Mouse (Mus musculus): ENCODE data around the gene Pkib. TPM values are rescaled to one million over a fixed set of nuclear protein-coding genes. Genes with fewer than 3 reads are reported as not detected.

The Pkib gene
- polyA plus RNA-seq, 1 experiment: 384 TPM

DNA sequence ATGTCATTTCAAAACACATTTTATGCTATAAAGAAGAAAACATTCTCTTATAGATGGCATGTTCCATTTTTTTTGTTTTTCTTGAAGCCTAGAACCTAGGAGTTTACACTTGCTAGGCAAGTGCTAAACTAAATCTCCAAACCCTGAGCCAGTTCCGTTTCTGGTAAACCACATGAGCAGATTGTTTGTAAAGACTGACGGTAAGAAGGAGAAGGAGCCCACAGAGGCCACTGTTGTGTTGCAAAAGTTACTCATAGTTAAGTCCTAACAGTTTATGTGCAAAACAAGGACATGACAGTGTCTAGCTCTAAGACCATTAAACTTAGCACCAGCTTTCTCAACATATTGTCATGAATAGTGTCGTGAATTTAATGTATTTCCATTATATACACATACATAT is 99.9 kb downstream of the Pkib start:
- Histone ChIP-seq H3K4me3 (ENCODE audit: control insufficient read depth, low read depth, low read length) (no peak overlapping the region), H3K4me1 (ENCODE audit: control insufficient read depth, insufficient read depth, low read length) (no peaks in the 10 kb centered on the region), H3K27ac (ENCODE audit: control insufficient read depth, insufficient read depth, low read depth, low read length) (no peak overlapping the region), H3K27me3 (ENCODE audit: control insufficient read depth, insufficient read depth, low read length) (no peaks in the 10 kb centered on the region), H3K36me3 (ENCODE audit: control insufficient read depth, insufficient read depth, low read length) (no peaks in the 10 kb centered on the region)
- no peak for TF ChIP-seq POLR2A (IDR thresholded peaks at IDR 0.05; ENCODE audit: control insufficient read depth, low read depth, low read length)
- TF ChIP-seq CTCF (IDR thresholded peaks at IDR 0.05; ENCODE audit: control insufficient read depth, insufficient read depth, insufficient replicate concordance, low read depth, low read length): no peak

DNA sequence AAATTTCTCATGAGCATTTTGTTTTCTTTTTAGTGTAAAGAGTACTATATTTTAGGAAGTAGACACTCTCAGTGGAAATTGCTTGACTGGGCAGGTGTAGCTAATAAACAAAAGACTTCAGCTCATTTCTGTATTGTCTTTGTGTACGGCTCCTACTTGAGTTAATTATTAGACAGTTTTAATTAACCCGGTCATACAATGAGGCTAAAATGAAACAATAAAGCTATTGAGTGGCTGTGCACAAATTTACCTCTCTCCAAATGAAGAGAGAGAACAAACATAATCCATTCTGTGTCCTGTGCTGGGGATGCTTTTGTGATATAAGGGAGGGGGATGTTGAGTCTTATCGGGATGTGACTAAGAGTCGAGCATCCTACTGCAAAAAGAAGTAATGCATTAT is 109.0 kb downstream of the Pkib start:
- no peak overlapping the region for H3K27ac ChIP-seq (ENCODE audit: control insufficient read depth, insufficient read depth, low read depth, low read length)
- no peaks in the 10 kb centered on the region for H3K36me3 ChIP-seq (ENCODE audit: control insufficient read depth, insufficient read depth, low read length)
- TF ChIP-seq POLR2A (IDR thresholded peaks at IDR 0.05; ENCODE audit: control insufficient read depth, low read depth, low read length) (no peak), CTCF (IDR thresholded peaks at IDR 0.05; ENCODE audit: control insufficient read depth, insufficient read depth, insufficient replicate concordance, low read depth, low read length) (no peak)

DNA sequence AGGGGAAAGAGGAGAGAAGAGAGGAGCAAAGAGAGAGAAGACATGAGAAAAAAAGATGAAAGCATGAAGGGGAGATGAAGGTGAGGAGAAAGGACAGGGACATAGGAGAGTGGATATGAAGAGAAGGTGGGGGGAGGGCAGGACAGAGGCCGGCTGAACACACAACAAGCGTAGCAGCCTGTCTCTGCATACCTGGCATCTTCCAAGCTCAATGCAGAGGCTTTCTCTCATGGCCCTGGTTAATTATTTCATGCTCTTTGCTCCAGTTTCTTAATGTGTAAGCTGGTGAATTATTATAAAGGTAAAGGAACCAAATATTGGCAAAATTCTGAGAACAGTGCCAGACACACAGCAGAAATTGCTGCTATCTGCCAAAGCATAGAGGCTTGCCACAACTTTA is 109.6 kb downstream of the Pkib start:
- H3K27me3 ChIP-seq (ENCODE audit: control insufficient read depth, insufficient read depth, low read length): no peaks in the 10 kb centered on the region
- peaks cover 2% of the 10 kb centered on the region; the same call in 1 of the 2 replicates for H3K4me1 ChIP-seq (ENCODE audit: control insufficient read depth, insufficient read depth, low read length)
- H3K36me3 ChIP-seq (ENCODE audit: control insufficient read depth, insufficient read depth, low read length): no peaks in the 10 kb centered on the region
- no peak overlapping the region for H3K27ac ChIP-seq (ENCODE audit: control insufficient read depth, insufficient read depth, low read depth, low read length)
- H3K4me3 ChIP-seq (ENCODE audit: control insufficient read depth, low read depth, low read length): no peak overlapping the region
- TF ChIP-seq CTCF (IDR thresholded peaks at IDR 0.05; ENCODE audit: control insufficient read depth, insufficient read depth, insufficient replicate concordance, low read depth, low read length) (no peak), POLR2A (IDR thresholded peaks at IDR 0.05; ENCODE audit: control insufficient read depth, low read depth, low read length) (no peak)

More for the DNA sequence above, 109.0 kb downstream of the Pkib start:
- Histone ChIP-seq H3K4me3 (ENCODE audit: control insufficient read depth, low read depth, low read length) (no peak overlapping the region), H3K27me3 (ENCODE audit: control insufficient read depth, insufficient read depth, low read length) (no peaks in the 10 kb centered on the region), H3K4me1 (ENCODE audit: control insufficient read depth, insufficient read depth, low read length) (peaks cover 2% of the 10 kb centered on the region; the same call in 1 of the 2 replicates)

DNA sequence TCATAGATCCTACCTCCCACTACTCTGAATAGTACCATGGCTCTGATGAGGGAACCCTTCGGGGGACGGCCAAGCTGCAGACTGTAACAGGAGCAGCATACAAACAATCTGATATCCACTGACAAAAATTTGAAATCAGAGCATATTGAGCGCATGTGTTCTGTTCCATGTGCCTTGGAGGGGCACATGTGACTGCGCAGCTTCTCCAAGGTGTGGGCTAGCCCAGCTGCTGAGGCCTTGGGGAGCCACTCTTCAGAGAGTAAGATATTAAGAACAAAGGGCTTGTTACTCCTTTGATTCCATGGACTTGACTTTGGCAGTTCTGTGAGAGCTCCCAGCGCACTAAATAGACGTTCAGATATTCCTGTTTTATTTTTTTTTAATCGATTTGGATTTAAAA is 111.3 kb downstream of the Pkib start:
- no peak overlapping the region for H3K4me3 ChIP-seq (ENCODE audit: control insufficient read depth, low read depth, low read length)
- no peaks in the 10 kb centered on the region for H3K36me3 ChIP-seq (ENCODE audit: control insufficient read depth, insufficient read depth, low read length)
- peaks cover 2% of the 10 kb centered on the region; the same call in 1 of the 2 replicates for H3K4me1 ChIP-seq (ENCODE audit: control insufficient read depth, insufficient read depth, low read length)

DNA sequence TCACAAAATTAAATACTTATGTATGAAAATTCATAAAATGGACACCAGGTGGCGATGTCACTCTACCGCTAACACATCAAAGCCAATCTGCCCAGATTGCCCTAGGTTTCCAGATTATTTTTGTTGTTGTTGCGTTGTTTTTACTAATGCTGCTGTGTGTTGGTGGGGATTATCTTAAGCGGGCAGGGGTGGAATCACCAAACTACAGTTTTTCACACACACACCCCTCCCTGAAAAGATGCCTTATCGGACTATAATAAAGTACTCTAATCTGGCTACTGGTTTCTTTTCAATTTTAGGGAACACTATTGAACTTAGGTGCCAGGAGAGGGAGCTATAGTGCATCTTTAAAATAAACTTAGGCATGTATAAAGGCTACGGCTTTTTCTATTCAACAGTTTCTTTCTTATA is 111.8 kb downstream of the Pkib start:
- Histone ChIP-seq H3K36me3 (ENCODE audit: control insufficient read depth, insufficient read depth, low read length) (no peaks in the 10 kb centered on the region), H3K4me3 (ENCODE audit: control insufficient read depth, low read depth, low read length) (no peak overlapping the region), H3K4me1 (ENCODE audit: control insufficient read depth, insufficient read depth, low read length) (peaks cover 2% of the 10 kb centered on the region; the same call in 1 of the 2 replicates), H3K27me3 (ENCODE audit: control insufficient read depth, insufficient read depth, low read length) (no peaks in the 10 kb centered on the region), H3K27ac (ENCODE audit: control insufficient read depth, insufficient read depth, low read depth, low read length) (no peak overlapping the region)
- TF ChIP-seq POLR2A (IDR thresholded peaks at IDR 0.05; ENCODE audit: control insufficient read depth, low read depth, low read length) (no peak), CTCF (IDR thresholded peaks at IDR 0.05; ENCODE audit: control insufficient read depth, insufficient read depth, insufficient replicate concordance, low read depth, low read length) (no peak)

More for the DNA sequence above, 111.3 kb downstream of the Pkib start:
- Histone ChIP-seq H3K27me3 (ENCODE audit: control insufficient read depth, insufficient read depth, low read length) (no peaks in the 10 kb centered on the region), H3K27ac (ENCODE audit: control insufficient read depth, insufficient read depth, low read depth, low read length) (no peak overlapping the region)
- TF ChIP-seq CTCF (IDR thresholded peaks at IDR 0.05; ENCODE audit: control insufficient read depth, insufficient read depth, insufficient replicate concordance, low read depth, low read length) (no peak), POLR2A (IDR thresholded peaks at IDR 0.05; ENCODE audit: control insufficient read depth, low read depth, low read length) (no peak)

DNA sequence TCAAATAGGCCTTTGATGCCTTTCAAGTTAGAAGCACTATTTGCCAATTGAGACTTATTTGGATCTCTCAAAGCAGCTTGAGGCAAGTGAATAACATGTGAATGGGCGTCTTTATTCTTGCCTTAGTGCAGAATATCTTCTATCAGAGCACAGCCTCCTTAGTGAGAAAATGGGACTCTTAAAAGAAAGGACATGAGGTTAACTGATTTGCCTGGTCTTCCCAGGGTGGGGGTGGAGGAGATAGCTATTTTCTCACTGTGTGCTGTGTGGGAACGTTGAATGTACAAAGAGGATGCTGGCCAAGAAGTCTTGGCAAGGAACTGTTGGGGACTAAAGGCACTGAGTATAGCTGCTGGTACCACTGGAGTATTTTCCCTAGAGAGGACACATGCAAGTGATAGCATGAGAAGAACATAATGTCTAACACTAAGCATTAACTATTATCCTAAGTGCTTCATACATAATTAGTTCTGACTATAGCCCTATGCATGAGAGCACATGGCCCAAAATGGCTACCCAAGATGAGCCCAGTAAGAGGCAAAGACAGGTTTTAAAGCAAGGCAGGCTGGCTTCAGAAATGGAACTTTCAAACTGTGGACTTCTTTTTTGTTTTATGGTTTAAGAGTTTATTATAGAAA is 112.5 kb downstream of the Pkib start:
- H3K4me1 ChIP-seq (ENCODE audit: control insufficient read depth, insufficient read depth, low read length): peaks cover 2% of the 10 kb centered on the region; the same call in 1 of the 2 replicates
- no peaks in the 10 kb centered on the region for H3K36me3 ChIP-seq (ENCODE audit: control insufficient read depth, insufficient read depth, low read length)
- TF ChIP-seq POLR2A (IDR thresholded peaks at IDR 0.05; ENCODE audit: control insufficient read depth, low read depth, low read length) (no peak), CTCF (IDR thresholded peaks at IDR 0.05; ENCODE audit: control insufficient read depth, insufficient read depth, insufficient replicate concordance, low read depth, low read length) (no peak)
- no peaks in the 10 kb centered on the region for H3K27me3 ChIP-seq (ENCODE audit: control insufficient read depth, insufficient read depth, low read length)
- no peak overlapping the region for H3K4me3 ChIP-seq (ENCODE audit: control insufficient read depth, low read depth, low read length)
- H3K27ac ChIP-seq (ENCODE audit: control insufficient read depth, insufficient read depth, low read depth, low read length): no peak overlapping the region

DNA sequence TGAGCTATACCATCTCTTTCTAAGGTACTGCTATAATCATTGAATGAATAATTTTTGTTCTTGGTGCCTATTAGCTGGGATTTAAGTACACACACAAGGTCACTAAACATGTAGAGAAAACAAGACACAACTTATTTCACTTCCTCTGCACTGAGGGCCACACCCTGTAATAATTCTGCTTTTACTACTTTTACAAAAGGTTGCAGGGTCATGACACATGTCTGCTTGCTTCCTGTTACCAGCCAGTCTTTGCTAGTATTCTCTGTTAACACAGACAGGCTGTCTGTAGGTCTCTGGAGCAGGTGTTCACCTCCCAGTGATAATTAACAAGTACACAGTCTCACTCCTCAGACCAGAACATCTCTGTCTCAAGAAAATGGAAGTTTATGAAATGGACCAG is 113.7 kb downstream of the Pkib start:
- TF ChIP-seq CTCF (IDR thresholded peaks at IDR 0.05; ENCODE audit: control insufficient read depth, insufficient read depth, insufficient replicate concordance, low read depth, low read length): no peak
- no peak for TF ChIP-seq POLR2A (IDR thresholded peaks at IDR 0.05; ENCODE audit: control insufficient read depth, low read depth, low read length)
- H3K27me3 ChIP-seq (ENCODE audit: control insufficient read depth, insufficient read depth, low read length): no peaks in the 10 kb centered on the region

More for the DNA sequence above, 113.7 kb downstream of the Pkib start:
- Histone ChIP-seq H3K4me1 (ENCODE audit: control insufficient read depth, insufficient read depth, low read length) (peaks cover 2% of the 10 kb centered on the region; the same call in 1 of the 2 replicates), H3K4me3 (ENCODE audit: control insufficient read depth, low read depth, low read length) (no peak overlapping the region), H3K36me3 (ENCODE audit: control insufficient read depth, insufficient read depth, low read length) (no peaks in the 10 kb centered on the region), H3K27ac (ENCODE audit: control insufficient read depth, insufficient read depth, low read depth, low read length) (no peak overlapping the region)

All from testis, adult 2 months (tissue).